Mouse (Mus musculus) c-Kit-positive CD71-positive TER-119-negative erythroid progenitor cells, embryonic 14.5 days (primary cell): ENCODE measurements around the gene Gm3752.
"Not testable (repeated sequence)": the region's sequence is repeated elsewhere in the genome, so short reads cannot be mapped to it uniquely, and the experiment has no call there.

Source experiments
- DNase-seq: peaks from one replicate; pipeline ENCODE4 v3.0.0-alpha.2; 2013; ENCODE audit warnings: low read depth

Gm3752 gene

DNA sequence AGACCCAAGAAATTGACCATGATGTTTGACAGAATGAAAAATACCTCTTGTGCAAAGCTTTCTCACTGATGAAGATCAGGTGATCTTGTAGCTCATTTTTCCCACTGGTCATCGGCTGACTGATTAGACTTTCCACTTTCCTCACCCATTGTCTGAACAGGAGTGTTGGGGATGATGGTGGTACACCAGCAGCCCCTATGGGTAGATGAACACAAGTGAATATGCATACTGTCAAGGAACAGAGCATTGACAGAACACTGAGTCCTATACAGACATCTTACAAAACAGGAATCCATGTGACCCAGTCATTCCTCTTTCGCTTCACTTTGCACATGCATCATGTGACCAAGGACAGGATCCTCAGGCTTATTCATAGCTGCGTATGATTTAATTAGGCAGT lies at the start of gene Gm3752:
Gm3752 (minus strand) TSS at position 101 of the 400 bp plus-strand sequence.
- DNase-seq, result not testable (repeated sequence)

DNA sequence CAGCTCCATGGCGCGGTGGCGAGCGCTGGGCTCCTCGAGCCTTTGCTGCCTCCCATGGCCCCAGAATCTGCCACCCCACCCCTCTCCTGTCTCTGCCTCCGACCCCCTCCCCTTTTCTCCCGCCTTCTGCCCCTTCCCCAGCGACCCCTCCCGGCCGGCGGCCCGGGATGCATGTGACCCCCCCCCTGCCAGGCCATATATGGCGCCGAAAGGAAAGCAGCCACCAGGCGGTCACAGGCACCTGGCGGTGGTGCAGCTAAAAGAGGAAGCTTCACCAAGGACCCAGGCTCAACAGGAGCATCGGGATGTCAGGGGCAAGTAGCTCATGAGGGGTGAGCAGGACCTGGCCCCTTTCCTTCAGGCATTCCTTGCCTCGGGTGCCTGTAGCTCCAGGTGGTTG lies 5.2 kb upstream of the Gm3752 start:
- not testable (repeated sequence) for DNase-seq

DNA sequence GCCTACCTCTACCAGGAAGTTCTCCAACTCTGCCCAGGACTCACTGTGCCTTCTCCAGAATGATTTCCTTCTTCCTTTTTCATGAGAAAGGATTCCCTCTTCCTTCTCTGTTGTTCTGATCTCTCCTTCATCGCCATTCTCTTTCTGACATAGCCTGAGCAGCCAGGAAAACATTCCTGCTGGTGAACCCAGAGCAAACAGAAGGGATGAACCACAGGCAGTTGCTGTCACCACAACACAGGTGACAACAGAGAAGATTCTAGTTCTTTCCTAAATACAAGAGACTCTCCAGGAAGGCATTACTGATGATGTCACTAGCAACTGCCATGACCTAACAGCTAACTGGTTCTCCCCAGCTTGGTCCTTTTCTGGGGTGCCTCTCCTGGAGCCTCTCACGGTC lies 32.7 kb downstream of the Gm3752 start, which contains the start of gene Gm3755:
Gm3755 (minus strand) TSS at position 101 of the 400 bp plus-strand sequence.
- DNase-seq, result not testable (repeated sequence)

DNA sequence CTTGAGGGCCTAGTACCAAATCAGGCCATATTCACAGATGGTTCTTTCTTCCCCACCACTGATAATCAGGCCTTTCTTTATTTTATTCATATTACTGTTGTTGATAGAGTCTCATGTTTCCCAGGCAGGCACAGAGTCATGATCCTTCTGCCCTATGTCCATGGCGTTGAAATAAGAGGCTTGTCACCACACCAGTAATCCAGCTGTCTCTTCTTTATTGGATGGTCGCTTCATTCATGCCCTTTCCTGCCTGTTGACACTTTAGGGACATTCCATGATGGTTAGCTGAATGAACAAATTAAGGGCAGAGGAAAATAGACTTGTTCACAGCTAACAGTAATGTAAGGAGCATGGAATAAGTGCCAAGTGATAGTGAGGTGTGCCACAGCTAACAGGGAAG lies 61.1 kb downstream of the Gm3752 start:
- not testable (repeated sequence) for DNase-seq
